Mouse (Mus musculus) neural tube, embryonic 12.5 days (tissue): ENCODE data around the gene Arhgdia. TPM values are rescaled to one million over a fixed set of nuclear protein-coding genes. Genes with fewer than 3 reads are reported as not detected.

ENCODE experiments used
- ATAC-seq: fragments of 200-750 bp; cut with Nextera tagmentation; 2 replicates; pipeline ENCODE4 v1.8.0; 2017; ENCODE audit warnings: low read depth, mild to moderate bottlenecking, moderate TSS enrichment, moderate library complexity; ENCODE audit not compliant: low FRiP score
- H3K27ac ChIP-seq: fragments of 300-500 bp; sonication (generic); 2 replicates; pipeline ENCODE4 v1.5.1; 2016
- H3K27me3 ChIP-seq: fragments of 300-500 bp; sonication (generic); replicated peaks from 2 replicates; pipeline ENCODE4 v1.6.1; 2016; ENCODE audit warnings: mild to moderate bottlenecking
- H3K36me3 ChIP-seq: fragments of 300-500 bp; sonication (generic); 2 replicates; pipeline ENCODE4 v1.6.1; 2016; ENCODE audit warnings: mild to moderate bottlenecking
- H3K4me1 ChIP-seq: fragments of 300-500 bp; sonication (generic); 2 replicates; pipeline ENCODE4 v1.6.1; 2016
- H3K4me2 ChIP-seq: fragments of 300-500 bp; sonication (generic); replicated peaks from 2 replicates; pipeline ENCODE4 v1.6.1; 2016; ENCODE audit warnings: mild to moderate bottlenecking
- H3K4me3 ChIP-seq: fragments of 300-500 bp; sonication (generic); 2 replicates; pipeline ENCODE4 v1.5.1; 2016
- H3K9ac ChIP-seq: fragments of 300-500 bp; sonication (generic); 2 replicates; pipeline ENCODE4 v1.6.1; 2016; ENCODE audit warnings: mild to moderate bottlenecking
- H3K9me3 ChIP-seq: fragments of 300-500 bp; sonication (generic); 2 replicates; pipeline ENCODE4 v1.6.1; 2016; ENCODE audit warnings: mild to moderate bottlenecking
- WGBS: fragments of 180-500 bp; shearing (Covaris S2); methylation state at CpG from one replicate; pipeline ENCODE4 v1.1.7; 2016; 5-methylcytosine and 5-hydroxymethylcytosine counted together
- polyA plus RNA-seq: library from polyadenylated mRNA; unstranded; fragments of >200 nt; fragmentation: Nextera tagmentation; extraction: Ambion mirVana; gene quantifications from 2 replicates; pipeline ENCODE4 v1.2.1, GENCODE M21; 2016

The Arhgdia gene
- polyA plus RNA-seq, 1 experiment from 2014 or later, result 606 TPM

DNA sequence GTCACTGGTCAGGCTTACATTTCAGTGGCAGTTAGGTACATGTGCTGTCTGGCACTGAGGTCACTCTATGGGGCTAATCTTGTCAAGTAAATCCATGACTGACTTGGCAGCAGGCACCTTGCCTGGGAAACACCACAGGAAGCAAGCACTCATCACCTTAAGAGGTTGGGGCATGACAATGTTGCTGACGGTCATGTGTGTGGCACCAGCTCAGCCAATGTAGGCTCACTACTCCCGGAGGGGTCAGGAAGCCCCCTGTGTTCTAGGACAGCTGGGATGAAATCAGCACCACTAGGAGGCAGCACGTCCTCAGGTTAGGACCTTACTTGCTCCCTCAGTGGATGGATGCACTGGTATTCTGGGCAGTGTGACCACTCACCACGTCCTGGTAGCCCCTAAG lies 39.5 kb downstream of the Arhgdia start:
- H3K9me3 ChIP-seq, result no peaks in the 10 kb centered on the region
- H3K9ac ChIP-seq, result no peak overlapping the region
- H3K36me3 ChIP-seq, result peaks cover 32% of the 10 kb centered on the region
- no peak overlapping the region for H3K4me3 ChIP-seq
- no peaks in the 10 kb centered on the region for H3K27me3 ChIP-seq
- H3K4me1 ChIP-seq, result peaks cover 16% of the 10 kb centered on the region
- no peak overlapping the region for H3K4me2 ChIP-seq
- no peak for ATAC-seq
- WGBS, result 50% methylated on average over 4 of the region's 4 CpGs
- H3K27ac ChIP-seq, result no peak overlapping the region

DNA sequence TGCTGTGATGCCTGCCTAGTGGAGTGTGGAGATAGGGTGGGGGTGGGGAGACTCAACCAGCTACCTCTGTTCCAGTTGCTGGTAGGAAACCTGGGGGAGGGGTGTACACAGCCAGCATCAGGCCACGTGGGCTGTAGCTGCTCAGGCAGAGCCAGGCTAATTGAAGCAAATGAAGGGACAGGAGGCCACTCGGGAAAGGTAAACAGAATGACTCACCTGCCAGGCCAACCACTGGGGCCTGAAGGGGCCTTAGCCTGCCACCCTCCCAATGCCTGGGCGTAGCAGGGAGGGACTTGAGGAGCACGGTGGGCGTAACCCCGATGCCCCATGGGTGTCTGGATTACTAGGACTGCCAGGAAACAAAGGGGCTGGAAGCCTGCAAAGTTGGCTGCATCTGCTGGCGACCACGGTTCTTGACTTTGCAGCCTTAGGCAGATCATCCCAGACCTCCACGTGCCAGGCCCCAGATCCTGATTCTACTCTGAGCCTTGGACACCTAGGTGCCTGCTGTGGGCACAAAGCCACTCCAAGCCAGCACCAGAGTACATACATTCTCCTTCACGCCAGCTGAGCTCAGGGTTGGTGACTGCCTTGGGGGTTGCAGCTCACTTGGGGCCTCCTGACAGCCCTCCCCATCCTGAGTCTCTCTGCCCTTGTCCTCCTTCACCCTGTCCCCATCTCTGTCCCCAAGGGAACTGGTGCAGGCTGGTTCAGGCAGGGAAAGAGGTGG lies 42.0 kb downstream of the Arhgdia start:
- ATAC-seq, result no peak; the same call in 1 of the 2 replicates
- Histone ChIP-seq H3K4me2 (no peak overlapping the region), H3K36me3 (peaks cover 27% of the 10 kb centered on the region), H3K27ac (no peak overlapping the region), H3K4me1 (peaks cover 12% of the 10 kb centered on the region), H3K4me3 (no peak overlapping the region), H3K9ac (no peak overlapping the region; the same call in 1 of the 2 replicates), H3K9me3 (no peaks in the 10 kb centered on the region), H3K27me3 (0 out of 2 replicates have a peak, but pooled peaks cover 12% of the 10 kb centered on the region)
- 30% methylated on average over 10 of the region's 10 CpGs for WGBS

DNA sequence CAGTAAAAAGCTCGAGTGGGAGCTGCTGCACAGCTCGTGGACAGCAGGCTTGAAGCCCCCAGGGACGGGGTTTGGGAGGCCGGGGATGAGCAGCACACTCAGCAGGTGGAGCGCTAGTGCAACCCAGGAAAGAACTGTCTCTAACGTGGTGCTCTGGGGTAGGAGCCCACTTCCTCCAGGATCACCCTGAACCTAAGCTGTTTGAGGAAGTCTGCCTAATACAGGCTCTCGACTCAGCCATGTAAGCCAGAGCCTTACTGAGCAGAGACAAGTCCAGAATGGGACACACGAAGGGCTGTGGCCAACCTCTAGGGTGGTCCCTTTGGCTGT lies 42.5 kb downstream of the Arhgdia start:
- Histone ChIP-seq H3K4me2 (no peak overlapping the region), H3K9ac (no peak overlapping the region), H3K9me3 (no peaks in the 10 kb centered on the region), H3K27ac (no peak overlapping the region), H3K4me1 (peaks cover 12% of the 10 kb centered on the region), H3K36me3 (peaks cover 22% of the 10 kb centered on the region), H3K4me3 (no peak overlapping the region), H3K27me3 (peaks cover 17% of the 10 kb centered on the region; the same call in 1 of the 2 replicates)
- no peak for ATAC-seq
- WGBS, result 66% methylated on average over 8 of the region's 8 CpGs

DNA sequence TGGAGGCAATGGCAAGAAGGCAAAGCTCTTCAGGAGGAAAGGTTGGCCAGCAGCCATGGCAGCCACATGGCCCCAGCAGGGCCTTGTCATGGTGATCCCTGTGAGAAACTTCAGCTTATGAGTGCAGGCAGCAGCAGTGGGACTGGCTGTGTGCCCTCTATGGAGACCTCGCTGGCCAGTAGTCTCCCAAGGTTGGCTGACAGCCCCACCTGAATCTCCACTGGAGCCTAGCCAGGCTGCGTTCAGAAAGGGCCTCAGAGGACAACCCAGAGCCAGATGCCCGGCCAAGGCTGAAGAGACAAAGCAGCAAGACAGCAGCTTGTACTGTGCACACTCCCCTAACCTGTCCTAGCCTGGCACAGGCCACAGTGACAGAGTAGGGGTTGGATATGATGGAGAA lies 42.9 kb downstream of the Arhgdia start:
- Histone ChIP-seq H3K4me1 (peaks cover 12% of the 10 kb centered on the region), H3K4me3 (no peak overlapping the region)

DNA sequence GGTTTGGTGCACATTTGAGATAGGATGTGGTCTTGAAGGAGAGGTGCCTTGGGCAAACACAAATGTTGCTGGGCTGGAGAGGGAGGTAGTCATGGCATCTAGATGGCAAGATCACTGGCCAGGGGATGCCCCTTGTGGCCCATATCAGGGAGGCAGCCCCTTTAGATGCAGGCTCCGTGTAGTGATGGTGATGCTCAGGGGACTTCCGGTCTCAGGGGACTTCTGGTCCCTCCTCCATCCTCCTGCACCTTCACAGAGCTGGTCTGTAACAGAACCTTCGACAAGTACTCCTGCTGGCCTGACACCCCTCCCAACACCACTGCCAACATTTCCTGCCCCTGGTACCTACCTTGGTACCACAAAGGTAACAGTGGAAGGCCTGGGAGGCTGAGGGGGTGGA lies 45.6 kb downstream of the Arhgdia start:
- no peaks in the 10 kb centered on the region for H3K9me3 ChIP-seq
- no peak overlapping the region for H3K4me2 ChIP-seq
- no peak overlapping the region for H3K4me3 ChIP-seq
- no peaks in the 10 kb centered on the region for H3K36me3 ChIP-seq
- H3K27me3 ChIP-seq, result peaks cover 48% of the 10 kb centered on the region
- peaks cover 16% of the 10 kb centered on the region for H3K4me1 ChIP-seq
- WGBS, result 70% methylated on average over 3 of the region's 3 CpGs
- no peak for ATAC-seq
- no peak overlapping the region for H3K27ac ChIP-seq
- H3K9ac ChIP-seq, result no peak overlapping the region

More for the DNA sequence above, 42.9 kb downstream of the Arhgdia start:
- ATAC-seq, result no peak
- WGBS, result 78% methylated on average over 3 of the region's 3 CpGs
- no peaks in the 10 kb centered on the region for H3K9me3 ChIP-seq
- peaks cover 21% of the 10 kb centered on the region for H3K27me3 ChIP-seq
- no peak overlapping the region for H3K27ac ChIP-seq
- no peak overlapping the region for H3K4me2 ChIP-seq
- H3K36me3 ChIP-seq, result peaks cover 17% of the 10 kb centered on the region
- H3K9ac ChIP-seq, result no peak overlapping the region

DNA sequence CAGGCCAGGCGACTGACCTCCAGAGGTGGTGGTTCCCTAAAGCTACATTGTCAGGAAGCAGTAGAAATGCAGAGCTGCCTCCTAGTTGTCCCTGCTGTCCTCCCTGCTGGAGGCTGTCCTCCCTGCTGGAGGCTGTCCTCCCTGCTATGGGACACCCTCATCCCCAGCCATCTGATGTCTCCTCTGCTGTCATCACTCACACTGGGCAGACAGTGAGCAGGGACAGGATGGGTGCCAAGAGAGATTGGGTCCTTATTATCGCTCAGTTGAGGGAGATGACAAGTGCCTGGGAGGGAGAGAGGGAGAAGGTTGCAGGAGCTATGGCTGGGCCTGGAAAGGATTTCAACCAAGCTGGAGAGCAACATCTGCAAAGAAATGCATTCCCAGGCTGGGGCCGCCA lies 46.3 kb downstream of the Arhgdia start:
- H3K36me3 ChIP-seq, result no peaks in the 10 kb centered on the region
- H3K4me2 ChIP-seq, result no peak overlapping the region
- 77% methylated on average over 3 of the region's 3 CpGs for WGBS
- H3K27me3 ChIP-seq, result peaks cover 55% of the 10 kb centered on the region
- ATAC-seq, result no peak
- H3K9me3 ChIP-seq, result no peaks in the 10 kb centered on the region
- peaks cover 23% of the 10 kb centered on the region for H3K4me1 ChIP-seq
- H3K27ac ChIP-seq, result no peak overlapping the region
- no peak overlapping the region for H3K4me3 ChIP-seq
- H3K9ac ChIP-seq, result no peak overlapping the region

DNA sequence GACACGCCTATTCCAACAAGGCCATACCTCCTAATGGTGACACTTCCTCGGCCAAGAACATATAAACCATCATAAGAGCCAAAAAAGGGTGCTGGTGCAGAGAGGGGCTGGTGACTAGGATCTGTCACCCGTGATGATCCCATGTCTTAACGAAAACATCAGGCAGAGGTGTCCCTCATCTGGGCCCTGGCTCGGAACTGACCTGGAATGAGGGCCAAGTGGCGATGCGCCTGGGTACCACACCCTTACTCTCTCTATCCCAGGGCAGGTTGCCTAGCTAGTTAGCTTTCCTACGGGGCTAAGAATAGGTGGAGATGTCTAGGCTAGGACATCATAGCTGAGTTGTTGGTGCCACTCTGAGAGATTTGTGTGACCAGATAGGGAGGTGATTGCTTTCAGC lies 47.3 kb downstream of the Arhgdia start:
- ATAC-seq, result no peak
- no peak overlapping the region for H3K4me3 ChIP-seq
- H3K9me3 ChIP-seq, result no peaks in the 10 kb centered on the region
- peaks cover 13% of the 10 kb centered on the region for H3K4me1 ChIP-seq
- no peak overlapping the region for H3K27ac ChIP-seq
- H3K4me2 ChIP-seq, result no peak overlapping the region
- H3K9ac ChIP-seq, result no peak overlapping the region
- 82% methylated on average over 8 of the region's 8 CpGs for WGBS
- H3K36me3 ChIP-seq, result no peaks in the 10 kb centered on the region
- peaks cover 65% of the 10 kb centered on the region for H3K27me3 ChIP-seq

DNA sequence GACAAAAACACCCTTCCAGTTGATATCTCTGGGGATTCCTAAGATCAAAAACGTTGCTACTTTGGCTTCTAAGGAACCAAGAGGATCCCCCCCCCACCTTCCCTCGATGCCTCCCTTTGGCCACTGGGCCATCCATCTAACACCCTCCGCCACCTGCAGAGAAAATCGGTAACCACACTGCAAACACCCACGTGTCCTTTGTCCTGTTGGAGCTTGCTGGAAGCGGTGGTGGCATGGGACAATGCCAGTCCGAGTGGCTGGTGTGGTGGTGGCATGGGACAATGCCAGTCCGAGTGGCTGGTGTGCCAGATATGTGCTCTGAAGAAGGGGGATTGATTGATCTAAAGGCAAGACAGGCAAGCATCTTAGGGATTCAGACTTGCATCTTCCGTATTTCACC lies 49.8 kb downstream of the Arhgdia start:
- Histone ChIP-seq H3K27ac (no peak overlapping the region), H3K9ac (no peak overlapping the region), H3K4me1 (peaks cover 11% of the 10 kb centered on the region), H3K36me3 (no peaks in the 10 kb centered on the region), H3K27me3 (peaks cover 83% of the 10 kb centered on the region), H3K4me3 (no peak overlapping the region), H3K4me2 (no peak overlapping the region), H3K9me3 (no peaks in the 10 kb centered on the region)
- ATAC-seq, result no peak
- WGBS, result 34% methylated on average over 9 of the region's 9 CpGs

DNA sequence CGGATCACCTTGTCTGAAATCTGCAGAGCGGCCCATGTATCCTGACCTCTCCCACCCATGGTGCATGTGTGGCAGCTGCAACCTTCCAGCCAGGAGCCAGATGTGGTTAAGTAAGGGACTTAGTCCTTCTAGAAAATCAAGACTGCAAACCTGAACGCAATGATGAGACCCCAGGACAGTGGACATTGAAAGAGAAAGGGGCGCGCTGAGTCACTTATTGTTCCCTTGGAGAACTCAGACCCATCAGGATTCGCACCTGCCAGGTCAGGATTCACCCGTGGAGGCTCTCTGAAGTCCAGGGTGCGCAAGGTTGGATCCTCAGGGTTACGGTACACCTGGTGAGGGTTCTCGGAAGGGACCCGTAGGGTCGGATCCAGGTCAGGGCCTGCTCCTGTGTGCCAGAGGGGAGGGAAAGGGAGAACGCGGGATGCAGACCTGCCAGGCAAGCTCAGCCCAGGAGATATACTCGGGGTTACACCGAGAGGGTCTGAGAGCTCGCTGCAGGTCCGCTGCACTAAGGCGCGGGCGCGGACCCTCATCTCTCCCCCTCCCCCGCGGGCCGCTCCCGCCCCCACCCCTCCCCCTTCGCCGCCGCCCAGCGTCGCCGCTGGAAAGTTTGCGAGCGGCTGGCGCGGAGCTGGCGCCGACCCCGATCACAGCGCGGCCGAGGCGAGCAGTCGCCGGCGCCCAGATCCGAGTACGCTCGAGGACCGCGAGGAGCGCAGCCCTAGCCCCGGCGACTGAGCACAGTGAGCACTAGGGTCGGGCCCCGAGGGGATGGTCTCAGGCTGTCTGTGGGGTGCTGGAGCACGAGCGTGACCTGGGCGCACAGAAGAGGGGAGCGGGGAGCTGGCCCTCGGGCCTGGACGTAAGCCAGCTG lies 51.1 kb downstream of the Arhgdia start, which contains the start of gene Gcgr:
Gene Gcgr (plus strand): TSS at position 615 of the 880 bp plus-strand sequence.
- ATAC-seq, result no peak

DNA sequence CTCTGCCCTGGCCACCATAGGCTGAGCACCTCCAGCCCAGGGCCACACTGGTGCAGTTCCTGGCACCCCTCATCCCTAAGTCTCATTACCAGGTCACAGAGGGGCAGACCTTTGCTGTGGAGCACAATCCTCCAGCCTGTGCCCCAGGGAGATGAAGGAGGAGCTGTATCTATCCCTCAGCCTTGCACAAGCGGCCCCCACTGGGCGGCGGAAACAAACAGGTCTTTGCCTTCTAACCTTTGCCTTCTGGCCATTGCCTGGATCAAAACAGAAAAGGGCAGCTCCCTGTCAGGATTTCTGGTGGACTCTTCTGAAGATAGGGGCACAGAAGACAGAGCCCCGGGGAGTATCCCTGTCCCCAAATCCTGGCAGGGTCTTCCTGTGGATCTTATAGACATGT lies 52.5 kb downstream of the Arhgdia start:
- Histone ChIP-seq H3K4me2 (no peak overlapping the region), H3K27ac (no peak overlapping the region)

More for the DNA sequence above, 51.1 kb downstream of the Arhgdia start, which contains the start of gene Gcgr:
- Histone ChIP-seq H3K4me1 (peaks cover 11% of the 10 kb centered on the region), H3K36me3 (no peaks in the 10 kb centered on the region), H3K27ac (no peak within 1 kb of the TSS), H3K9me3 (no peaks in the 10 kb centered on the region), H3K9ac (peak within 1 kb of the TSS; percentile 50), H3K4me3 (peak within 1 kb of the TSS; percentile 30), H3K27me3 (peaks cover 79% of the 10 kb centered on the region), H3K4me2 (peak within 1 kb of the TSS; percentile 70)
- WGBS, result 8% methylated on average over 59 of the region's 62 CpGs

More for the DNA sequence above, 52.5 kb downstream of the Arhgdia start:
- no peaks in the 10 kb centered on the region for H3K9me3 ChIP-seq
- ATAC-seq, result no peak
- 52% methylated on average over 4 of the region's 4 CpGs for WGBS
- no peak overlapping the region for H3K4me3 ChIP-seq
- peaks cover 65% of the 10 kb centered on the region for H3K27me3 ChIP-seq
- H3K9ac ChIP-seq, result no peak overlapping the region
- peaks cover 11% of the 10 kb centered on the region for H3K4me1 ChIP-seq
- H3K36me3 ChIP-seq, result no peaks in the 10 kb centered on the region
